Mouse (Mus musculus): ENCODE measurements at regions not wholly inside any gene's neighbourhood (a gene's known extent, or its start where the extent isn't known, plus 50 kb on each side); places are given as distances from the start of the nearest gene placed in this dataset.

GRCm38 (mm10) chr7:111240234-111240826, 157.5 kb upstream of the Eif4g2 start:
- no peak for DNase-seq

- DNase-seq = peak; percentile 22 to 49
Measured at GRCm38 (mm10) chr7:111237819-111238218, 155.0 kb upstream of the Eif4g2 start.

- DNase-seq = no peak
Measured at GRCm38 (mm10) chr7:111230630-111231029, 147.8 kb upstream of the Eif4g2 start.

- DNase-seq = no peak
Measured at GRCm38 (mm10) chr7:111227082-111227481, 144.3 kb upstream of the Eif4g2 start.

DNA sequence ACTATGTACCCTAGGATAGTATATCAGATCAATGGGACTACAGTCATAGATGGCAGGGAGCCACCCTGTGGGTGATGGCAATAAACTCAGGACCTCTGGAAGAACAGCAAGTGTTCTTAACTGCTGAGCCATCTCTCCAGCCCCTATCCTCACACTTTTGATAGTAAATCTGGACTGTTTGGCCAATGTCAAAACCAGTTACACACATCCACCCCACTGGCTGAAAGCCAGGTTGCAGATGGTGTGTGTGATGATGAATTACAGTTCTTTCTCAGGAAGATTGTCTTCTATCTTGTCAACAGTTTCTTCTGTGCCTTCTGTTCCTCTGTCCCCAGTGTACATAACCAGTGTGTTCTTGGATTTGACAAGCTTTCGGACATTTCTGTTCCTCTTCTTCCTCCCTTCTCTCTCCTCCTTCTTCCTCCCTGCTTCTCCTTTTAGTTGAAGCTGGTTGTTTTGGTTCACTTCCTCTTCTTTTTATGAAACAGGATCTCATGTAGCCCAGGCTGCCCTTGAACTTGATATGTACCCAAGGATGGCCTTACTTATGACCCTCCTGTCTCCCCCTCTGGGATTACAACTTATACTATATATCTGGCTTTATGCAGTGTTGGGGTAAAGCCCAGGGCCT, 143.3 kb upstream of the Eif4g2 start:
- DNase-seq = no peak

GRCm38 (mm10) chr7:111215586-111215985, 132.8 kb upstream of the Eif4g2 start:
- no peak for DNase-seq

GRCm38 (mm10) chr7:111214226-111214906, 131.5 kb upstream of the Eif4g2 start:
- no peak for DNase-seq

- DNase-seq = no peak
Measured at GRCm38 (mm10) chr7:111212188-111212587, 129.4 kb upstream of the Eif4g2 start.

GRCm38 (mm10) chr7:111211641-111212040, 128.8 kb upstream of the Eif4g2 start:
- no peak for DNase-seq

- DNase-seq = no peak
Measured at GRCm38 (mm10) chr7:111210282-111210681, 127.5 kb upstream of the Eif4g2 start.

DNA sequence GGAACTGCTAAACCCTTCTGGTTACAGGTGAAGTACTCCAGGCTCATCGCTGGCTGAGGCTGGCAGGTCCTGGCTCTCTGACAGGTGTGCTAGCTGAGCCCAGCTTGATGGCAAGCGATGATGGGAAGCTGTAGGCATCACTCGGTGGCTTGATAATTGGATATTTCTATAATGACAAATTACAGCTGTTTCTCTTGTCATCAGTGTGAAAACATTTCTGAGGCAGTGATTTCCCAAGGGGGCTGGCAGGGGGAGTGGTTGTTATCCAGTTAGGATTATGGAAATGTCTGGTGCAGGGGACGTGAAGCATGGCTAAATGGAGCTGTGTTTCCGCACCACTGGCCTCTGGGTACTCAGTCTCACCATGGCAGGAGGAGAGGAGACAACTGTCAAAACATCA, 123.0 kb upstream of the Eif4g2 start:
- DNase-seq = no peak

DNA sequence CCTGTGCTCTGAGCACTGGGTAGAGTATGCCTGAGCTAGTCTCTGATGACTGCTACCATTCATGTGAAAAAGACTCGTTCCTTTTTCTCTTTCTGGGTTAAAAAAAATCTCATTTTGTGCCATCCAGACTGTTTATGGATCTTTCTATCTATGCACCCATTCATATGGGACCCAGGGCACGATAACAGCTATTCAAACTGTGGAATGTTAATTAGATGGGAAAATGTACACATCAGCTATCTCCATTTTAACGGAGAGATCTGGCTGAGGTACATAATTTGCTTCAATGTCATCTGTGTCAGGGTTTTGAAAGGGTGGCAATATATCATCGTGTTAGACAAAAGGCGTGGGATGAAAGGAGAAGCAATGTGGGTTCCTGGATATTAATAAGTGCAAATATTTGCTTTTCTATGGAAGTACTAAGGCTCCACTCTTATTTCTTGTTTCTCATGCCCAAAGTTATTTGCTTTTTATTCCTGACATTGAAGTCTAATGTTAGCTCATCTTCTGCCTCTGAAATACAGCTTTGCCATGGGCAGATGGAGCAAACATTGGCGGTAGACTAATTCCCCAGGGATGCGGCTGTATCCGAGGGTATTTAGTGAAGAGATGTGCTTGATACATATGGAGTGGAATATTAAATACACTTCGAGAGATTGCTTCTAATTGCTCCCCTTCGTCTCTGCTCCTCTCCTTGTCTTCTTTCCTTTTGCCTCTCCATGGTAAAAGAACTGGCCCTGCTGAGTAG, 116.0 kb upstream of the Eif4g2 start:
- no peak for DNase-seq

- peak; percentile 43 to 72 for DNase-seq
Measured at GRCm38 (mm10) chr7:111191674-111192073, 108.8 kb upstream of the Eif4g2 start.

GRCm38 (mm10) chr7:111191216-111191615, 108.4 kb upstream of the Eif4g2 start:
- no peak for DNase-seq

DNA sequence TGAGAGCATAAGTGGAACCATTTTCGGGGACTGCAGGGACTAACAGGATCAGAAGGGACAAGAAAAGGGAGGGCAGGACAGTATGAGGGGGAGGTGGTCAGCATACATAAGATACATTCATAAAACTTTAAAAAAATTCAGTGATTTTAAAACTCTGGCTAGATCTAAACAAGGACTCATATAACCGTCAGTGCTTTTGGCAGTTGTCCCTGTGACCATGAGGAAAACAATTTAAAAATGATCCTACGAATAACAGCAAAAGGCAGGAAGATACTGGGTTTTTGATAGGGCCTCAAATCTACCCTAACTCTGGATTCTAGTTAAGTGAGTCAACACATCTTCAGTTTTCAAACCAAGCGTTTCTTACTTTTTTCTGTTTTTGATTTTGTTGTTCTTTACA, 106.9 kb upstream of the Eif4g2 start:
- no peak for DNase-seq

GRCm38 (mm10) chr7:111185954-111186353, 103.1 kb upstream of the Eif4g2 start:
- no peak for DNase-seq

DNA sequence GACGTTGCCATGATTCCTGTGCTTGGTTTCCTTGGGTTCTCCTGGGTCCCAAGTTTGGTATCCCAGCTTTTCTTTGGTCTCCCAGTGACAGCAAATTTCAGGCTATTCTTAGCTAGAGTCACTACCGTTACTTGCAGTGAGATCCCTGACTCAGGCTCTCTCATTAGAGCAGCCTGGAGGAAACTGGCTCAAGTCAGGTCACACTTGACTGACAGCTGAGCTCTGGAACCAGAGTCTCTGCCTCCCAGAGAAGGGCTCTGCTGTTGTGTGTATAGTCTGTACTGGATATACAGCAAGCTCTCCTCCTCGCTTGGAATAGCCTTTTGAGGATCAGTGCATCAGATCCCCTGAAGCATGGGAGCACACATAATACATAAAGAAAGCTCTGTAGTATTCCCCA, 100.7 kb upstream of the Eif4g2 start:
- no peak for DNase-seq

DNA sequence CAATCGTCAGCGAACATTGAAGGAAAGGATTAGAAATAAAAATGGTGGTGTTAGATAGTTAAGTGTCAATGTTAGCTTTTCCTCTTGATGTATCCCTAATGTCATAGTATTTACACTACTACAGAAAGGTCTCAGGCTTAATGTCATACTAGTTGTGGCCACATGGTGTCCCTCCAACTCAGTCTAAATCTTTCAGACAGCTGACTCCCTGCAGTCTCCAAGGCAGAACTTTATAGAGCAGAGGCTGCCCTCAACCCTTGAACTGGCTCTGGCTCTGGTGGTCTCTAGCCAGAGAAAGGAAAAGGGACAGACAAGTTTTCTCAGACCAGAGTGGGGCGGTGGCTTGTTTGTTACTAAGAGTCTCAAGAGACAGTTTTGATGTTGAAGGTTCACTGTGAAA, 99.5 kb upstream of the Eif4g2 start:
- DNase-seq = peak in 1 of 2 experiments; percentile 73

DNA sequence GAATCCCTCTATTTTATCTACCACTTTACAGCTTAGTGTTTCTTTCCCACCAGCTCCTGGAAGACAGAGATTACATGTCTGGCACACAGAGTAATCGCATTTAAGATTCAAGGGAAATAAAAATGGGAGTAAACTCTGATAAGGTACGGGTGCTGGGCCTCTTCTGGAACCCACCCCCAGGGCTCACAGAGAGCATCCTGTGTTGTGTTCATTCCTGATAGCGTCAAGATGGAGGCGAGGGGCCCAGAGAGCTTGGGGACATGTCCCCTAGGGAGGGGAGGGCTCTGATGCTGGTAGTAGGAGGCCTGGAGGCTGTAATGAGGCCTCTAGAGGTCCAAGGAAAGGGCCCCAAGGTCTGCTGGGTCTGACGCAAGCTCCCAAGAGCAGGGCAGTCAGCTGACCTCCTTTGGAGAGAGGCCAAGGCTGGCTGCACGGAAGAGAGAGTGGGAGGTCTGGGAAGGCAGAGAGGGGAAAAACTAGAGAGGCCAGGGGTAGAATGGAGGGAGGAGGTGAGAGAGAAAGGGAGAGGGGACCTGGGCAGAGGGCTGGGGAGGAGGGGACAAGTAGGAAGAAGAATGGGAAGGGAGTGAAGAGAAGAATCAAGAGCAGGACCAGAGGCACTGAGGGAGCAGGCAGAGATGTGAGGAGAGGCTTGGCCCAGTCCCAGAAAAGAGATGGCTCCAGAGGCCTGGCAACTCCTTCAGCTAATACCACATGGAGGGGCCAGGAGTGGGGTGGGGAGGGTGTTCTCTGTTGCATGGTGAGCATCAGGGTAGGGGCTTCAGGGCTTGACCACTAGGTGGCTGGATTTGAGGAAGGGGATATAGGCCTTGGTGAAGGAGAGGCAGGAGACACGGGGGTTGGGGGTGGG, 96.8 kb upstream of the Eif4g2 start:
- peak; percentile 79 to 86 for DNase-seq

DNA sequence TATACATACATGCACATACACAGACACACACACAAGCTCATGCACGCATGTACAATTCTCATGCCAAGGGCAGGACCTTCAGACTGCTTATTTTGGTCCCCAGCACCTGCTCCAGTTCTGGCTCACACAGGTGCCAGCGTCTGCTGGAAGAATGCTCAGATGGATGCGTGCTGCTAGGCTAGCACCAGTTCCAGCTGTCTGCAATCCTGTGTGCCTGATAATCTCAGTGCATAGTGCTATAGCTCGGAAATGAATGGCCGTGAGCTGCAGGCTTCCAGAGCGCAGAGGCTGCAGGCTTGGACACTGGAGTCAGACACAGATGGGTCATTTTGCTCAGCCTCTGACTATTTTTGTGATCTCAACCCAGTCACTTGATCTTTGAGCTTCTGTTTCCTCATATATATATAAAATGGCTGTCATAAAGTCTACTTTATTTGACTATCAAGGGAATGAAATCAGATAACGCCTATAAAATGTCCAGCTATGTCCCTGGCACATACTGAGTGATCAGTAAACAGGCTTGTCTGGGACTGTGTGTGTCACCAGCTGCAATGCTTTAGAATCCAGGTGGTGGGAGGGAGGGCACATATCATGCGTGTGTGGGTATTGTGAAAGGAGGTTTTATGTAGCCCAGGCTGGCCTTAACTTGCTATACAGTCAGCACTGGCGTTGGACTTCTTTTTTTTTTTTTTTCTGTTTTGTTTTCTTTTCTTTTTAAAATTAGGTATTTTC, 91.7 kb upstream of the Eif4g2 start:
- no peak for DNase-seq

DNA sequence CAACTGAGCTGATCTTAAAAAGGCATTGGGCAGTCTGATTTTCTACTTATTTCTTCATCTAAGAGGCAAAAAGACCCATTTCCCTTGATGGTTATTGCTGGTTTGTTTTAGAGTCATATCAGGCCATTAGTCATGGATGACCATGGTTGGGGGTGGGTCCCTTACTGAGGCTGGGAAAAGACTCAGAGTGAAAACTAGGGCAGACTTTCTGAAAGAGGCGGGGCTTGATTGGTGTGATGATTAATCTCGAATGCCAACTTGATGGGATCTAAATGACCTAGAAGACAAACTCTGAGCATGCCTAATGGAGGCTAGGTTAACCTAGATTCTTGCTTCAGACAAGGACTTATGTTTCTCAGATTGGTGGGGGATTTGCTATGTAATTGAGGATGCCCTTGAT, 89.2 kb upstream of the Eif4g2 start:
- no peak for DNase-seq

All from lung, postnatal 4 days (tissue).